Mouse (Mus musculus) erythroblast, embryonic 14.5 days (primary cell): ENCODE measurements around the gene Ick.

ENCODE experiments used
- GATA1 ChIP-seq: IDR thresholded peaks from 2 replicates; pipeline ENCODE4 v1.6.1; 2012; ENCODE audit warnings: low read length, inconsistent platforms, mixed read lengths
- TAL1 ChIP-seq: IDR thresholded peaks from 3 replicates; pipeline ENCODE4 v1.6.1; 2012; ENCODE audit warnings: low read length, inconsistent platforms, mixed read lengths

GRCm38 (mm10) chr9:78112770-78113537, 4.0 kb downstream of the Ick start:
- TF ChIP-seq GATA1 (no peak), TAL1 (no peak)
